Mouse (Mus musculus) megakaryocyte, adult 5-6 weeks (primary cell): Measurements from ENCODE around the gene Klf7. TPM values are rescaled to one million over a fixed set of nuclear protein-coding genes. Genes with fewer than 3 reads are reported as not detected.

ENCODE experiments used
- ATAC-seq: 2 replicates; pipeline ENCODE4 v1.8.0; 2016; ENCODE audit warnings: mild to moderate bottlenecking, inconsistent platforms; ENCODE audit not compliant: poor library complexity, severe bottlenecking
- total RNA-seq, 2 experiments: library from RNA; stranded (forward) in 1 of 2; stranded (reverse) in 1 of 2; fragments of 153-499, 151-499 nt in 1 of 2; fragments of 221-1000, 200-1000 nt in 1 of 2; gene quantifications; 2 replicates each; pipeline versions ENCODE4 v1.2.3 to v1.2.4; 2015 to 2017

The Klf7 gene
- total RNA-seq, 2 experiments from 2014 or later, result 8.3 to 11.9 TPM

DNA sequence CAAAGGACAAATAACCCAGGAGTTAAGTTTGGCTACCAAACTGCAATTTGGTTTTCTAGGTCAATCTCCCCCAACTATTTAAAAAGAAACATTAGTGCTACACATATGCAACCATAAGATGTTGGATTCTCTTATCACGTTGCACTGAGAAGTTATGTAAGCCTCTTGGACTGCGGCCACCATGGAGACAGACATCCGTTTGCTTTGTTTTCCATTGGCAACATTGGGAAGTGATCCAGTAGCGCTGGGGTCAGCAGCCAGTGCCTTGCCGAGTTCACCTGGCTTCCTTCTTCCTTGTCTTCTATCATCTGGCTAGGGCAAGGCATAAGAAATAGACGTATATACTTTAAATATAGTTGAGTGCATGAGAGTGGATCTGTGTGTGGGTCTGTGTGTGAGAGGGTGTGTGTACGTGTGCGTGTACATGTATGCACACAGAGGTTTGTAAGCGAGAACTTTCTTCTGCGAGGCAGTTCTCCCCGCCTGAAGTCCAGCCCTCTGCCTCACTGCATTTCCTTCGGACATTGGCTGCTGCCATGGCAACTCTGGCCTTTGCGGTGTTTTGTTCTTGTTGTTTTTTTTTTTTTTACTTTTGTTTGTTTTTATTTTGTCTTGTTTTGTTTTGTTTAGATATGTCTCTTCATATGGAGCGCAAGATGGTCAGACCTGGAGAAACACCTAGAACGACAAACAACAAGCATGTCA is 86.8 kb downstream of the Klf7 start:
- ATAC-seq, result no peak

DNA sequence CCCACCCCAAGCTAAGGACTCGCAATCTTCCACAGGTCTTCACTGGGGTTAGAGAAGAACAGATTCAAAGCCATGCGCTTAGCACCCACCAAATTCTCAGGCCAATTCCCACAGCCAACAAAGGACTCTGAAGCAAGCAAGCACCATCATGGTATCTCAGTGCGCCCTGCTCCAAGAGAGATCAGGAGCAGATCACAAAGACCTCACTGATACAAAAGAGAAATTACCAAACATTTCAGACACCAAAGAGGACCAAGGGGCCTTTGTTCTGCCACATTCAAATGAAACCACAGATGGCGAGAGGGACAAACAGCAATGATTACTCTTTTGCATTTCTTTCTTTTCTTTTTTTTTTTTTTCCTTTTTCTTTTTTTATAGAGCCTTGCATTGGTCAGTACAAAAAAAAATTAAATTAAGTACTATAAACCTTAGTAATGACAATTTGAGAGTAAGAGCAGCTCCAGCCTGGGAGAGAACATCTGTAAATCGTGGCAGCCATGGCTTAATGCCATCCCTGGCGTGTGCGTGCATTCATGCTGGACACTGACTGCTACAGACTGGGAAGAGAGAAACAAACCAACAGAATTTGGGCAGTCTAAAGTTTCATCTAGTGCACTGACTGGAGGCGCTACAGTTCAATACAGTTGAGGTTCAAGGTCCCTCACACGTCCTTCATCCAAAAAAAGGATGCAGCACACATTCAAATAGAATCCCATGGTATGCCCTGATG is 89.4 kb downstream of the Klf7 start:
- no peak for ATAC-seq

GRCm38 (mm10) chr1:64021986-64022385 is 100.1 kb downstream of the Klf7 start:
- no peak for ATAC-seq

GRCm38 (mm10) chr1:64020672-64021635 is 101.1 kb downstream of the Klf7 start:
- 0 out of 2 replicates have a peak, but pooled peaks have one; percentile 26 for ATAC-seq

DNA sequence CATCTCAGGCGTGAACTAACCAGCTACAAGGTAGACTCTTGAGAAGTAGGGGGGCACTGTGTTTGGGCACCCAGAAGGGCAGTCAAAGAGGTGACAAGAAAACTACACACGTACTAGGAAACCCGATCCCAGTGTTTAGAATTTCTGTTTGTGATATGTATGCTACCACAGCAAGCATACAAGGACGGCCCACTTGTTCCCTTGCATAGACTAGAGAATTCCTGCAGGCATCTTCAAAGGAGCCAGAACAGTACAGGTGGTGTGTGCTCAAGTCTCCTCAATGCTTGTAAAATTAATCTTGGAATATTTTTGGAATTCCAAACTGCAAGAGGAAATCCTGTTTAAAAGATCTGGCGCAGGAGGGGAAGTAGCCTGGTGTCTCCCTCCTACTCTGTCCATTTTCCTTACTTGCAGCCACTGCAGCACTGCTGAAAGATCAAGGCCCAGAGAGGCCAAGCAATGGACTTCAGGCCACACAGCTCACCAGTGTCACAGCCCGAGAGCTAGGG is 102.9 kb downstream of the Klf7 start:
- ATAC-seq, result peak; percentile 37; the same call in 1 of the 2 replicates

GRCm38 (mm10) chr1:64018466-64019077 is 103.5 kb downstream of the Klf7 start:
- no peak for ATAC-seq

DNA sequence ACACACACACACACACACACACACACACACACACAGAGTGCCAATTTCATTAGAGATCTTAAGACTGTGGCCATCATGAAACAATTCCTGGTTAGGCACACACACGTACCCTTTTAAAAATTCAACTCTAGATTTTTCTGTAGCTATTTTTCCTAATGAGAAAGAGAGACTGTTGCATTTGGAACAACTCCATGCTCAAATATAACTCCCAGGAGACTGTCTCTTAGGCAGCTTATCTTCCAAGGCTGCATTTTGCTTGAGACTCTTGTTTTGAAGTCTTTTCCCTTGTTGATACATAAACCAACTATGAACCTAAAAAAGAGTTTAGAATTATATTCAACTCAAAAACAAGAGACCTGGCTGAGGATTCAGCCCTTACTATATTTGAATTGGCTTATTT is 108.0 kb downstream of the Klf7 start:
- no peak for ATAC-seq

DNA sequence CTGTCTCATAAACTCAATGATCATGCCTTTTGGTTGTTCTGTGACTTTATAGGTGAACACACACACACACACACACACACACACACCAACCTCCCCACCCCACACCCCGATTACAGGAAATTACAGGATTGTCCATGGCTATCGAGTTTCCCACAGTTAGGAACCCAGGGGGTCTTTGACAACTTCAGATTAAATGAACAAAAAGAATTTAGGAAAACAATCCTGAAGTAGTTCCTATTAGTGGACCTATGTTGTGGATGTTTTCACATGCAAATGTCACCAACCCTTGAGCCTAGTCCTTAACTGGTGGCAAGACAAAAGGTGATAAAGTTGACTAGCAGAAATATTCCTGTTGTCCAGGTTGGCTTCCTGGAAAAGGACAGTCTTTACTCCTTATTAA is 113.1 kb downstream of the Klf7 start:
- no peak for ATAC-seq

DNA sequence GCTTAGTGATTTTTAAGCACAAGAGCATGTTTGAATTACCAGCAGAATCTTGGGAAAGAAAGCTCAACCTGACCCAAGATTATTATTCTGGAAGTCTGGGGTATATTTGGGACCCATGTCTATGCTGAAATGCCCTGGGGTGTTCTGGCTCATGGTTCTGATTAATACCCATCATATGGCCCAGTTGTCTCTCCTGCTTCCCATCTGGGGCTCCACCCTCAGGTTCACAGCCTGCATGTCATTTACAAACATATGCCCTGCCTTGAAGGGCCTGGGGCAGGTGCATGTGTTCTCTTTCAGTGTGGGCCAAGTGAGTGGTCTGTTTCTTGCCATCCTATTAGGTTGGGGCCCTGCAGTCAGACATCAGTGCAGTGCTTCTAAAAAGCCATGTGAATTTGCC is 114.1 kb downstream of the Klf7 start:
- ATAC-seq, result no peak

GRCm38 (mm10) chr1:64005194-64005593 is 116.9 kb downstream of the Klf7 start:
- no peak for ATAC-seq

GRCm38 (mm10) chr1:64003525-64004291 is 118.4 kb downstream of the Klf7 start:
- ATAC-seq, result no peak

DNA sequence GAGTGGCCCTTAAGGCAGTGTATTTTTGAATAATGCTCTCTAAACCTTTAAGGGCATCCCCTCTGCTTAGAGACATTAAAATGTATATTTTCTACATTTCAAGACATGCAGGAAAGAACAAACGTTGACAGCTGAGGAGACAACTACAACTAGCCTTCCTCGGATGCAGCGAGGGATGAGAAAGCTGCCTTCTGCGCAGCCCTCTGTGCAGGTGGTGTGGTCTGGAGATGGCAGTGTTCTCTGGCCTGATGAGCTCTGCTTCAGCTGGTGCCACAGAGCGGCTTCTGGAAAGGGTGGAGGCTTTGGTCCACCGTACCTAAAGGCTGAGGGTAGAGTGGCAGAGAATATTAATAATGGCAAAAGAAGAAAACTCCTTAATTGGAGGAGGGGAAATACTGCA is 120.0 kb downstream of the Klf7 start:
- no peak for ATAC-seq

DNA sequence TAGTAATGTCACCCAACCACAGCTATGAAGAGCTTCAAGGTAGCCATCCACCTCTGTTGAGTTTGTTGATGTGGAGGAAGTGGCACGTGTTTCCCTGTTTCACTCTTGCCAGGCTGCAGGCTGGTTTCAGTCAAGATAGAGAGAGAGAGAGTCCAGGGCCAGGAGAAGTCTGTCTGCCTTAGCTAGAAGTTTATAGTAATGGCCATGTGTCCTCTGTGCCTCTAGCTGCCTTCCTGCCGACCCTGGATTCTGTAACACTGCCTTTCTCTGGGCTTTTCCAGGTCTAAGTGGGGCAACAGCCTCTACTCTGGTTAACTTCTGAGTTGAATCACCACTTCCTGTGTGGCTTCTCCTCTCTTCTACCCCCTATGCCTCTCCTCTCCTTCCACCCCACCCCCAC is 121.5 kb downstream of the Klf7 start:
- ATAC-seq, result peak; percentile 67

DNA sequence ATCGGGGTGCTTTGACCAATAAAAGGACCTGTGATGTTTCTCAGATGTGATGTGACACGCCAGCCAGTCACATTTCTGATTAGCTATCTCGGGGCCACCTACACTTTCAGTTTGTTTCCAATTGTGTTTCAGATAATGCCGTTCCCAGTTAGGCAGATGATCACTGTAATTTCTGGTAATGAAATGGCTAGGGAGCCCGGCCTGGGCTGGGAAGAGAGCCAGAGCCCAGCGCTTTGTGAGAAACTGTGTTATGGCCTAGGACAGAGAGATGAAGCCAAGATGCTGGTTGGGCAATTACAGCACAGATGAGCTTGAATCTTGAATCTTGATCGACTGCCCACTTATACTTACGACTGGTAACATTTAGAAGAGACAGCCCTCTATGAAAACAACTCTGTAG is 122.6 kb downstream of the Klf7 start:
- ATAC-seq, result no peak

DNA sequence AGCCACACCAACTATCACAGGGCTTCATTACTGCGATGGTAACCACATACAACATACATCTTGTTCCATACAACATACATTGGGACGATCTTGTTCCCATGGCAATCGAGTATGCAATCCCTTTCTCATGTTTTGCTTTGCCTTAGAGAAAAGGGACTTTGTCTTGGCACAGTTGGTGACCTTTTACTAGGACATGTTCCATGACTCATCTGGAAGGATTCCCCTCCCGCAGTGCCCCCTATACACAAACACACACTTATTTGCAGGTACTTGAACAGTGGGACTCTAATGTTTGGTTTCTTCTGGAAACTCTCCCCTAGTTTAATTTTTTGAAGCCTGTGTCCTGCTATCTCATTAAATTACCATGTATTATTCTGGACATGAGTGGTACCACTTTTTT is 123.2 kb downstream of the Klf7 start:
- ATAC-seq, result no peak

- no peak for ATAC-seq
Measured at GRCm38 (mm10) chr1:63998139-63998538, 123.9 kb downstream of the Klf7 start.

DNA sequence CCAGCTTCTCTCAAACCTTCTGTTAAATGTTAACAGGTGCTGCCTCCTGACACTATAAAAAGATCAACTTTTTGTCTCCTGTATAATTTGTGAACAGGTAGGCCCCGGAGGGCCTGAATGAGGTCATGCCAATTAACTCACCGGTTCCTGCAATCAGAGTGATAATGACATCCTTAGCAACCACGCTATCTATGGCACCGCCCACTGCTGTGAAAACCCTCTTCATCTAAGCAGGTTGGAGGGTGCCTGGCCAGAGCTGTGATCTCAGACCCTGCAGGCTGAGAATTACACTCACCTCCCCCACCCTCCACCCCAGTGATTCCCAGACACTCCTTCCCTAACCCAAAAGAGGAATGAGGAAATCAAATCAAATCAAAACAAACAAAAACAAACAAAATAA is 126.3 kb downstream of the Klf7 start:
- ATAC-seq, result no peak

DNA sequence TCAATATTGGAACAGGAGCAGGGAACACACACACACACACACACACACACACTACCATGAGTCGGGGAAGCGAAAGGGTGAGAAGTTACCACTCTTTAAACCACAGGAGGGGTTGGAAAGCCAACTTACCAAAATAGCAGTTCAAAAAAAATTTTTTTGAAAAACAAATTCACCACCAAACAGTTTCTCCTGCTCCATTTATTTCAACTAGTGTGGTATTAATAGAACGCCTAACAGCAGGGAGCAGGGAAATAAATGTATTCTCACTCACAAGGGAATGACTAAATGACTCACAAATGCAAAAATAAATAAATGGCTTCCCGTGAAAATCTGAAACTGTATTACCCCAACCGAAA is 127.0 kb downstream of the Klf7 start:
- ATAC-seq, result no peak

- no peak for ATAC-seq
Measured at GRCm38 (mm10) chr1:63994248-63995136, 127.6 kb downstream of the Klf7 start.
